In the genomic region with DNA sequence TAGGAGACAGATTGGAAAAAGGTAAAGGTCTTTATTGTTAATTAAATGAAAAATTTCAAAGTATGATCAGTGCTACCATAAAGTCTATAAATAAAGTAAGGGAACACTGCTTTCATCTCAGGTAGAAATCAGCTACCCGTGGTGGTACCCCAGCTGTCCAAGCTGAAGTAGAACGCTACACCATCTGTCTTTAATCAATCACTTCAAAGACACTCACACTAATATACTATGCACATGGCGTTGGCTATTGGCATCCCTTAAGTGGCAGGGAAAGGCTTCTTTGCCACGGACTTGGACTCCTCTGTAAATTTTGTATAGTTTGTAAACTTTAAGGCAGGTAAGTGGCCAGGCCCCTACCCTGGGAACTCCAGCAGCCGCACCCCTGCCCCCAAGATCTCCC, we compare ENCODE assay signal across 30 mouse cellular contexts. TPM values are rescaled to one million over a fixed set of nuclear protein-coding genes. Genes with fewer than 3 reads are reported as not detected.
"Had no signal": no experiment of that assay in that cellular context is flagged by ENCODE, and none has a peak within 500 bp of the region (broad histone marks: within the 10 kb centered on the region; RNA-seq: fewer than 3 reads in every experiment).

No protein-coding gene starts in this region.

- H3K9me3 ChIP-seq: liver, embryonic 12.5 days; liver, embryonic 15.5 days; midbrain, embryonic 12.5 days; midbrain, embryonic 15.5 days; neural tube, embryonic 12.5 days; neural tube, embryonic 15.5 days; stomach, embryonic 15.5 days had no signal

- H3K4me3 ChIP-seq: layer of hippocampus, adult 2 months; left cerebral cortex, adult 2 months; liver, embryonic 12.5 days; liver, embryonic 15.5 days; midbrain, embryonic 12.5 days; midbrain, embryonic 15.5 days; neural tube, embryonic 12.5 days; neural tube, embryonic 15.5 days; stomach, embryonic 15.5 days had no signal

- H3K9ac ChIP-seq: liver, embryonic 12.5 days; liver, embryonic 15.5 days; midbrain, embryonic 12.5 days; midbrain, embryonic 15.5 days; neural tube, embryonic 12.5 days; neural tube, embryonic 15.5 days; stomach, embryonic 15.5 days had no signal

- H3K27me3 ChIP-seq: liver, embryonic 12.5 days; liver, embryonic 15.5 days; midbrain, embryonic 12.5 days; midbrain, embryonic 15.5 days; neural tube, embryonic 12.5 days; neural tube, embryonic 15.5 days; stomach, embryonic 15.5 days had no signal

- H3K27ac ChIP-seq: layer of hippocampus, adult 2 months; left cerebral cortex, adult 2 months; liver, embryonic 12.5 days; liver, embryonic 15.5 days; midbrain, embryonic 12.5 days; midbrain, embryonic 15.5 days; neural tube, embryonic 12.5 days; neural tube, embryonic 15.5 days; stomach, embryonic 15.5 days had no signal

- ATAC-seq: liver, embryonic 12.5 days; midbrain, embryonic 15.5 days had no signal

- H3K4me2 ChIP-seq: liver, embryonic 12.5 days; liver, embryonic 15.5 days; midbrain, embryonic 12.5 days; midbrain, embryonic 15.5 days; neural tube, embryonic 12.5 days; neural tube, embryonic 15.5 days; stomach, embryonic 15.5 days had no signal

- H3K36me3 ChIP-seq: liver, embryonic 12.5 days; liver, embryonic 15.5 days; midbrain, embryonic 12.5 days; midbrain, embryonic 15.5 days; neural tube, embryonic 12.5 days; neural tube, embryonic 15.5 days; stomach, embryonic 15.5 days had no signal

- H3K4me1 ChIP-seq: liver, embryonic 12.5 days; liver, embryonic 15.5 days; midbrain, embryonic 12.5 days; midbrain, embryonic 15.5 days; neural tube, embryonic 12.5 days; neural tube, embryonic 15.5 days; stomach, embryonic 15.5 days had no signal

- DNase-seq: kidney, adult 18-20 months; kidney, adult 9 months; kidney, postnatal 25 days; layer of hippocampus, adult 9-11 months; layer of hippocampus, postnatal 36 days; liver; lung, adult 2 months; lung, postnatal 14 days; lung, postnatal 4 days; retina, postnatal 1 day; right cerebral cortex, postnatal 25 days; spleen, adult 18-20 months; thymus, postnatal 25 days had no signal

RNA-seq across cellular contexts. Expression of gene Gm15130, which starts 17.0 kb away (rescaled TPM):
- total RNA-seq: layer of hippocampus, adult 2 months; layer of hippocampus, postnatal 36 days; left cerebral cortex, adult 2 months; left cerebral cortex, postnatal 10 days; left cerebral cortex, postnatal 36 days; megakaryocyte progenitor cell, adult 5-6 weeks; megakaryocyte-erythroid progenitor cell, adult 5-6 weeks had no signal
- polyA plus RNA-seq: kidney, embryonic 16.5 days; large intestine, adult 2 months; liver, embryonic 12.5 days; liver, embryonic 15.5 days; lung, adult 2 months; lung, embryonic 16.5 days; midbrain, embryonic 12.5 days; midbrain, embryonic 15.5 days; neural tube, embryonic 12.5 days; neural tube, embryonic 15.5 days; stomach, embryonic 15.5 days; thymus, postnatal 0 days had no signal

RNA-seq across cellular contexts. Expression of gene Gm13941, which starts 30.0 kb away (rescaled TPM):
- total RNA-seq: layer of hippocampus, adult 2 months; layer of hippocampus, postnatal 36 days; left cerebral cortex, adult 2 months; left cerebral cortex, postnatal 10 days; left cerebral cortex, postnatal 36 days; megakaryocyte progenitor cell, adult 5-6 weeks; megakaryocyte-erythroid progenitor cell, adult 5-6 weeks had no signal
- polyA plus RNA-seq: kidney, embryonic 16.5 days; large intestine, adult 2 months; liver, embryonic 12.5 days; liver, embryonic 15.5 days; lung, adult 2 months; lung, embryonic 16.5 days; midbrain, embryonic 12.5 days; midbrain, embryonic 15.5 days; neural tube, embryonic 12.5 days; neural tube, embryonic 15.5 days; stomach, embryonic 15.5 days; thymus, postnatal 0 days had no signal
